Mouse (Mus musculus) v-Abl transformed pro-B cells (cell line): Measurements from ENCODE around the gene Tut4.

Source experiments
- in situ Hi-C, 2 experiments: fragments of 400-800 bp; cut with MboI; formaldehyde crosslinking; loops; one replicate each; pipeline ENCODE4 v1.15.1; 2025; ENCODE audit not compliant: unreplicated experiment in 2 of 2

Tut4 gene

GRCm38 (mm10) chr4:108484230-108484629 lies 25.0 kb downstream of the Tut4 start:
- in situ Hi-C loops = no loop called here

GRCm38 (mm10) chr4:108503023-108503422 lies 43.8 kb downstream of the Tut4 start:
- in situ Hi-C loops = loop anchor here in 1 of 2 experiments (5.0 kb wide), 1 partner anchor 59 kb away; no protein-coding TSS in a partner anchor

- in situ Hi-C loops = no loop called here
Observed at GRCm38 (mm10) chr4:108539701-108540100, 80.5 kb downstream of the Tut4 start.

- in situ Hi-C loops = no loop called here
Observed at GRCm38 (mm10) chr4:108565026-108565425, 105.8 kb downstream of the Tut4 start.

- in situ Hi-C loops = no loop called here
Observed at GRCm38 (mm10) chr4:108572644-108573043, 113.4 kb downstream of the Tut4 start.

GRCm38 (mm10) chr4:108578840-108579742 lies 119.9 kb downstream of the Tut4 start, which contains the start of the genes Prpf38a and Orc1:
Gene Prpf38a (minus strand): TSS chr4:108579336.
Gene Orc1 (plus strand): TSS chr4:108579423.
- in situ Hi-C loops = no loop called here

- in situ Hi-C loops = no loop called here
Observed at GRCm38 (mm10) chr4:108579743-108580411, 120.7 kb downstream of the Tut4 start.

GRCm38 (mm10) chr4:108593376-108593775 lies 134.2 kb downstream of the Tut4 start:
- in situ Hi-C loops = no loop called here

GRCm38 (mm10) chr4:108595785-108596184 lies 136.6 kb downstream of the Tut4 start:
- in situ Hi-C loops = no loop called here

- in situ Hi-C loops = no loop called here
Observed at GRCm38 (mm10) chr4:108598306-108598705, 139.1 kb downstream of the Tut4 start.

GRCm38 (mm10) chr4:108601870-108602269 lies 142.6 kb downstream of the Tut4 start:
- in situ Hi-C loops = no loop called here

- in situ Hi-C loops = no loop called here
Observed at GRCm38 (mm10) chr4:108608651-108609050, 149.4 kb downstream of the Tut4 start.
